Mouse (Mus musculus): ENCODE measurements at regions not wholly inside any gene's neighbourhood (a gene's known extent, or its start where the extent isn't known, plus 50 kb on each side); places are given as distances from the start of the nearest gene placed in this dataset.

GRCm38 (mm10) chr7:136349651-136350050 is 544.8 kb upstream of the Mgmt start:
- Histone ChIP-seq H3K9ac (ENCODE audit: control insufficient read depth, low read depth, low read length, poor library complexity, severe bottlenecking) (no peak overlapping the region), H3K36me3 (ENCODE audit: control insufficient read depth in 1 of 2, insufficient read depth in 2 of 2, low read length in 2 of 2) (no peaks in the 10 kb centered on the region), H3K4me1 (ENCODE audit: control insufficient read depth in 1 of 2, insufficient read depth in 2 of 2, low read length in 2 of 2) (no peaks in the 10 kb centered on the region), H3K27ac (ENCODE audit: control insufficient read depth, low read depth, low read length) (no peak overlapping the region), H3K9me3 (replicated peaks; ENCODE audit: insufficient read depth, low read length) (no peaks in the 10 kb centered on the region), H3K4me3 (ENCODE audit: control insufficient read depth in 1 of 2, insufficient read depth in 1 of 2, low read depth in 2 of 2, low read length in 2 of 2) (no peak overlapping the region), H3K27me3 (ENCODE audit: control insufficient read depth in 1 of 2, insufficient read depth in 2 of 2, low read length in 2 of 2) (no peaks in the 10 kb centered on the region), H3K79me2 (ENCODE audit: control insufficient read depth, insufficient read depth, low read length, poor library complexity) (no peaks in the 10 kb centered on the region)
- TF ChIP-seq POLR2AphosphoS5 (IDR thresholded peaks at IDR 0.05; ENCODE audit: borderline replicate concordance, low read depth, low read length) = no peak
- TF ChIP-seq TBP (IDR thresholded peaks at IDR 0.05; ENCODE audit: low read depth, low read length) = no peak
- no peak for TF ChIP-seq MYB (IDR thresholded peaks at IDR 0.05; ENCODE audit: low read depth, low read length)
- no peak for TF ChIP-seq ELF1 (IDR thresholded peaks at IDR 0.05; ENCODE audit: low read depth, low read length)
- DNase-seq (ENCODE audit: low read depth, low spot score) = no peak

- Histone ChIP-seq H3K4me1 (ENCODE audit: control insufficient read depth in 1 of 2, insufficient read depth in 2 of 2, low read length in 2 of 2) (no peaks in the 10 kb centered on the region), H3K4me3 (ENCODE audit: control insufficient read depth in 1 of 2, insufficient read depth in 1 of 2, low read depth in 2 of 2, low read length in 2 of 2) (no peak overlapping the region), H3K27me3 (ENCODE audit: control insufficient read depth in 1 of 2, insufficient read depth in 2 of 2, low read length in 2 of 2) (no peaks in the 10 kb centered on the region), H3K36me3 (ENCODE audit: control insufficient read depth in 1 of 2, insufficient read depth in 2 of 2, low read length in 2 of 2) (no peaks in the 10 kb centered on the region), H3K79me2 (ENCODE audit: control insufficient read depth, insufficient read depth, low read length, poor library complexity) (no peaks in the 10 kb centered on the region), H3K9me3 (replicated peaks; ENCODE audit: insufficient read depth, low read length) (no peaks in the 10 kb centered on the region), H3K9ac (ENCODE audit: control insufficient read depth, low read depth, low read length, poor library complexity, severe bottlenecking) (no peak overlapping the region), H3K27ac (ENCODE audit: control insufficient read depth, low read depth, low read length) (no peak overlapping the region)
- DNase-seq (ENCODE audit: low read depth, low spot score) = no peak
- TF ChIP-seq ELF1 (IDR thresholded peaks at IDR 0.05; ENCODE audit: low read depth, low read length) (no peak), MEF2A (IDR thresholded peaks at IDR 0.05; ENCODE audit: extremely low read depth, insufficient replicate concordance, low read depth, low read length, poor library complexity, severe bottlenecking) (no peak), KAT2A (conservative IDR thresholded peaks at IDR 0.05; ENCODE audit: low read depth, low read length) (no peak)
Measured at GRCm38 (mm10) chr7:136357011-136357410, 537.4 kb upstream of the Mgmt start.

GRCm38 (mm10) chr7:136365318-136366211 is 528.8 kb upstream of the Mgmt start:
- Histone ChIP-seq H3K9me3 (replicated peaks; ENCODE audit: insufficient read depth, low read length) (no peaks in the 10 kb centered on the region), H3K27me3 (ENCODE audit: control insufficient read depth in 1 of 2, insufficient read depth in 2 of 2, low read length in 2 of 2) (no peaks in the 10 kb centered on the region), H3K4me1 (ENCODE audit: control insufficient read depth in 1 of 2, insufficient read depth in 2 of 2, low read length in 2 of 2) (no peaks in the 10 kb centered on the region), H3K4me3 (ENCODE audit: control insufficient read depth in 1 of 2, insufficient read depth in 1 of 2, low read depth in 2 of 2, low read length in 2 of 2) (no peak overlapping the region), H3K79me2 (ENCODE audit: control insufficient read depth, insufficient read depth, low read length, poor library complexity) (no peaks in the 10 kb centered on the region), H3K27ac (ENCODE audit: control insufficient read depth, low read depth, low read length) (no peak overlapping the region), H3K9ac (ENCODE audit: control insufficient read depth, low read depth, low read length, poor library complexity, severe bottlenecking) (no peak overlapping the region), H3K36me3 (ENCODE audit: control insufficient read depth in 1 of 2, insufficient read depth in 2 of 2, low read length in 2 of 2) (no peaks in the 10 kb centered on the region)
- TF ChIP-seq ZNF384 (IDR thresholded peaks at IDR 0.05; ENCODE audit: low read depth, low read length) = no peak
- no peak for TF ChIP-seq RCOR1 (IDR thresholded peaks at IDR 0.05; ENCODE audit: low read depth, low read length)
- TF ChIP-seq POLR2AphosphoS5 (IDR thresholded peaks at IDR 0.05; ENCODE audit: borderline replicate concordance, low read depth, low read length) = no peak
- no peak for TF ChIP-seq CHD2 (IDR thresholded peaks at IDR 0.05; ENCODE audit: low read length)
- no peak for TF ChIP-seq POLR2AphosphoS2 (IDR thresholded peaks at IDR 0.05; ENCODE audit: low read length)
- no peak for TF ChIP-seq MAX (IDR thresholded peaks at IDR 0.05; ENCODE audit: low read length)
- no peak for TF ChIP-seq GATA1 (IDR thresholded peaks at IDR 0.05; ENCODE audit: low read depth, low read length)
- DNase-seq (ENCODE audit: low read depth, low spot score) = no peak

Measured in MEL (cell line).